Mouse (Mus musculus) MEL-GATA-1-ER (cell line): ENCODE results near the gene Otud4.
A peak's percentile ranks its signal among the peaks of the same experiment; 100 is the strongest.
"Not testable (repeated sequence)": the region's sequence is repeated elsewhere in the genome, so short reads cannot be mapped to it uniquely, and the experiment has no call there.

Experiments
- DNase-seq: peaks from one replicate; pipeline ENCODE4 v3.0.0-alpha.2; 2012; ENCODE audit warnings: low read depth; ENCODE audit errors: extremely low read depth

The Otud4 gene

DNA sequence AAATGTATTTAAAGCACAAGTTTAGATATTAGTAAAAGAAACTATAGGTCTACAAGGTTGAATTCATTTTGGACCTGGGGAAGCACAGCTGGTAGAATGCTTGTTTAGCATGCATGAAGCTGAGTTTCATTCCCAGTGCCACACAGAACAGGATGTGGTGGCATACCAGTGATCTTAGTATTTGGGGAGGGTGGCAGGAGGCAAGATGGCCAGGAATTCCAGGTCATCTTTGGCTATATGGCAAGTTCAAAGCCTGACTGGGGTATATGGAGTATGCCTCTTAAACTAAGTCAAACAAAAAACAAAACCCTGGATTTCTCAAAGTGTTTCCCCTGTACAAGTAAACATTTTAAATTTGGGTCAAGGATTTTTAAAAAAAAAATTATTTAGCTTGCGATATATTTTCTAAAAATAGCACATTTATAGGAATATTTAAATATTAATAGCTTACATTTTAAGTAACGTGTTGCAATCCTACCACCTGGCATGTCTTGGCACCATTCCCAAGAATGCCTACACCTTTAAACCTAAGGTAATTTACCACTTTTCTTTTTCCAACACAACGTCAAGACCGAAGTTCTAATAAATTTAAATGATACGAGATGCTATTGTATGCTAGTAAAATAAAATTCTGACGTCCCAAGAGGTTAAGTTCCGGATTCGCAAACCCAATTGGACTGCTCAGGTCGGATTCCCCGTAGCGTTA lies 1.3 kb upstream of the Otud4 start:
- no peak for DNase-seq

DNA sequence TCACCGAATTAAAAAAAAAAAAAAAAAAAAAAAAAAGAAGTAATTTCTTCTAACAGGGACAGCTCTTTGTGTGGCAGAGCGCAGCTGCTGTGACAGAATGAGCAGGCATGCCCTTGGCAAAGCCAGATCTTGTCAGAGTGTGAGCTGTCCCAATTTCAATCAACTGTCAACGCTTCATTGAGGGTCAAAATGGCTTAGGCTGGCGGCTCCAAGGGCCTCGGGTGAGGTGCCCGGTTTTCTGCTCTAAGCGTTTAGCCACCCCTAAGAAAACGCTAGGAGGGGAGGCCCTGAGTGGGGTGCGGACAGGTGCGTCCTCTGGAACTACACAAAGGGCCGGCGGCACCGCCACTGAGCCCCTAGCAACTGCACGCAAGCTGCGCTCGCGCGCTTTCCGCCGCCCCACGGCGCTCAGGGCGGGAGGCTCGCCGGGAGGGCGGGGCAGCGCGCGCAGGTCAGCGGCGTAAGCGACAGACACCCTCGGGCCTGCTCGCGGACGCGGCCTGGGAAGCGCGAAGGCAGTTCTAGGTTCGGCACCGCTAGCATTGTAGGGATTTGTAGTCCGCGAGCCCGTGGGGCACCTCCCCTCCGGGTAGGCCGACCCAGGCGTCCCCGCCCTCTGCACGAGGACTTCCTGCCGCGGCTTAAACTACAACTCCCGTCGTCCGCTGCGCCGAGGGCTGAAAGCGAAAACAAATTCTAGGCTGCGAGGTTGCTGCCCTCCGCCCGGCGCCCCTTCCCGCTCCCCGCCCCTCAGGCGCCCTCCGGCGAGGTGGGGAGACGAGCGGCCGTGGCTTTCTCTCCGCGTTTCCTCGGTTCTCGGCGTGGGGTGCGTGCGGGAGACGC lies 490 bp upstream of the Otud4 start:
- DNase-seq: peak; percentile 96

DNA sequence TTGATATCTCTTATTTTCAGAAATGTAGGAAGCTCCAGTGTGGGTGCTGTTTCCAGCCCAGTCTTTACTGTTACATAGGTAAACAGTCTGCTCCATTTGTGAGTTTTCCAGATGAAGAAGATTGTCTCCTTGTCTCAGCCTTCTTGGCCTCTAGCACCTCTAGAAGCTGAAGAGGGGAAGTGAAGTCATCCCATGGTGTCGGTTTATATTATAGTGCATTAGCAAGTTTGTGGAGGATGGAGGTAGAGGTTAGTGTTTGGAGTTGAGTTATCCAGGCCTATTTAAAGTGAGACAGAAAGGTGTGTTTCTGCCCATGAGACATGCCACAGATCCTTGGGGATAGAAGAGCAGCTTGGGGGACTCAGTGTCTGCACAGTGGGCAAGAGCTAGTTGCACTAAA lies 1.7 kb downstream of the Otud4 start:
- DNase-seq: no peak

- DNase-seq: no peak
Observed at GRCm38 (mm10) chr8:79649569-79649968, 10.2 kb downstream of the Otud4 start.

DNA sequence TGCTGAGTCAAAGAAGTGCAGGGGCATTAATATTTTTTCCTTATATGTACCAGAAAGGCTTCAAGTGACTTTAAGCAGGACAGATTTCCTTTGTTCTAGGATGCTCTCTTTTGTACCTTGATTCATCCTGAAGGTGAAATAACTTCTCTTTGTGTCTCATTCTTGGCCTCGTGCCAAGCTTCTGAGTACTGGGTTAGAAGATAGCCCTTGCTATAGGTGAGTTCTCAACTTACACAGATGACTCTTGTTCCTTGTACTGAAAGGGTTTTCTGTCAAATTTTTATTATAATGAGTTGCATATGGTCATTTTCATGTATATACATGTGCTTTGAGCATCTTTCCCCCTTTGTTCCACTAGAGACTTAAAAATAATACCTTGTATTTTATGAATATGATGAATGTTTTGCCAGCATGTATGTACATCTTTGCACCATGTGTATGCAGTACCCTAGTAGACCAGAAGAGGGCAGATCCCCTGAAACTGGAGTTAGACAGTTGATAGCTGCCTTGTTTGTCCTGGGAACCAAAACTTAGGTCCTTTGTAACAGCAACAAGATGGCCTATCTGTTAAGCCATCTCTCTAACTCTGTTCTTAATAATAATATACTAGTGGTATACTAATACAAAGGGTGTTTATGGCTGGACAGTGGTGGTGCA lies 10.9 kb downstream of the Otud4 start:
- peak; percentile 56 for DNase-seq

DNA sequence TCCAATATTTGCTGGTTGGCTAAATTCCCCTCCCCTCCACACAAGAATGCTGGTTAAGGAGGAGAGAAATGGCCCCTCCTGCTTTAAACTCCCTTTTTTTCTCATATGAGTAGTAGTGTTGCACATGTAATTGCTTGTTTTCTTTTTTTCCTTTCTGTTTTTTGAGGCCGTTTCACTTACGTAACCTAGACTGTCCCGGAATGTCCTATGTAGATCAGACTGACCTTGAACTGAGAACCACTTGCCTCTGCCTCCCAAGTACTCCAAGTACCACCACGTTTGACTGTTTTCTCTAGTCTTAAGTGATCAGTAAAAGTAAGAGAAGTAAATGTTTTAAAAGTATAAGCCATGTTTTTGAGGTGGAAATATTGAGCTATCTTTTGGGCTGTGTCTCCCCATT lies 14.3 kb downstream of the Otud4 start:
- no peak for DNase-seq

GRCm38 (mm10) chr8:79658715-79659114 lies 19.3 kb downstream of the Otud4 start:
- not testable (repeated sequence) for DNase-seq

DNA sequence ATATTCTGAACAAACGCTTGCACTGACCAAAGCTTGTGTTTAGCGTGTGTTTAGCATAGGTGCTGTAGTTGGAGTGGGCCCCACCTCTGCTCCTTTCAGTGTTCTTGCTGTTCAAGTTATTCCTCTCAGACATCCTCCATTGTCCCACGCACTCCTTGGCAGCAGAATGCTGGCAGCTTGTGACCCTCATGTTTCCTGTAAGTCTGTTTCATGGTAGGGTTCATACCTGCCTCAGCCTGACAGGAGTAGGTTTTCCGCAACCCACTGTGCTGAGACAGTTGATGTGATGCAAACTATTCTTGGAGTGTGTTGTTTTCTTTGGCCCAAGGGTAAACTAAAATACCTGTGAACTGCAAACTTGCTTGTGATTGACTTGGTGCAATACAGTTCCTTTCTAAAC lies 37.0 kb downstream of the Otud4 start:
- DNase-seq: no peak

DNA sequence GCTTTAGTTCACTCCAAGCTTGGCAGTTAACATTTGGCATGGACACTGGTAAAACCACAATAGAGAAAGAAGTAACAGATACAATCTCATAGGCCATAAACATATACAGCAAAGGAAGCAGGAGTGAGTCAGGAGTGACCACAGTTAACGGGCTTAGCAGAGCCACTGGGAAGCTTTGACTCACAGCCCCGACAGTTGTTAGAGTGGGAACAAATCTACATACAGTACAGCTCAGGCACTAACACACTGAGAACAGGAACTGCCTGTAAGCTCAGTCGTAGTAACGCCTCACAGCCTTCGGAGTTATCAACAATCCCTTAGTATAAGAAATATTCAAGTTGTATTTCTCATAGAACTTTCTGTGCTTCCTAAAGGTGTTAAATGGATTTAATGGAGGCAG lies 39.6 kb downstream of the Otud4 start:
- peak; percentile 56 for DNase-seq

DNA sequence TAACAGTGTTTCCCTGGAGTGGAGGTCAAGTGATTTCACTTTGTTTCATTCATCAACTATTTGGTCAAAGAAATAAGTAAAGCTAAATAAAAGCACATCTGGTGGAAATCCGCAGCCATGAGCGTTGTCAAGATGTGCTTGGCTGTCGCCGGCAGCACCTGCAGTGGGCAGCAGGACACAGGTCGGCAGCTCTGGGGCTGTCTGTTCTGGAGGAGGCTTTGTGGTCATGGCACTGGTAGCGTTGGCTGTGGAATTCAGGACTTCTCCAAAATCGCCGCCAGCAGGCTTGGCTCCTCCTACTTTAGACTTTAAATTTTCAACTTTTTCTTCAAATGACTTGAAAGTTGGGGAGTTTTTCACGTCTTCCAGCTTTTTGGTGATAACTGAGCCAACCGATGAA lies 40.7 kb downstream of the Otud4 start:
- peak; percentile 6 for DNase-seq

- peak; percentile 37 for DNase-seq
Observed at GRCm38 (mm10) chr8:79680555-79680954, 41.1 kb downstream of the Otud4 start.

- DNase-seq: peak; percentile 14
Observed at GRCm38 (mm10) chr8:79680965-79681364, 41.5 kb downstream of the Otud4 start.

DNA sequence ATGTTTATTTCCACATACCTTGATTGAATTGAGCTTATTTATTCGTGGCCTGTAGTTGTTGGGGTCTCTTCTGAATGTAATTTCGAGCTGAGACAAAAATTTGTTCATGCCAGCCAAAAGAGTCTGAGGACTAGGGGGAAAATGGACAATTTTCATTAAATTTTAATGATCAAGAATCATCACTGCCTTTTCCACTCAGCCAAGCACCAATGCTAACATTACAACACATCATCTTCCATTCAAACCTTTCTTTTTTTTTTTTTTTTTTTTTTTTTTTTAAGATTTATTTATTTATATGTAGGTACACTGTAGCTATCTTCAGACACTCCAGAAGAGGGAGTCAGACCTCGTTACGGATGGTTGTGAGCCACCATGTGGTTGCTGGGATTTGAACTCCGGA lies 46.5 kb downstream of the Otud4 start:
- DNase-seq: not testable (repeated sequence)

DNA sequence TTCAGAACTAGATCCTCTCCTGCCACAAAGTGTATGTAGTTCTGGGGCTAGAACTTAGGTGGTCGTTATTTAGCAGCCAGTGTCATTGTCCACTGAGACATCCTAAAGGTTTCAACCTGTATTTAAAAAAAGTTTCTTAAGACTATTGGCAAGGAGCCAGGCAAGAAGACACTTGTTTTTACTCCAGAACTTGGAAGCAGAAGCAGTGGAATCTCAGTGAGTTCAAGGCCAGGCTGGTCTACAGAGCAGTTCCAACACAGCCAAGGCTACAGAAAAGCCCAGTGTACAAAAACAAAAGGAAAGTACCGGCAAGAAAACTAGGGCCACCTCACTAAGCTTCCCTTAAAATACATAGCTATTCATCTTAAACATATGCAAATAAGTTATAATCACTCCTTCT lies 53.1 kb downstream of the Otud4 start:
- no peak for DNase-seq

- no peak for DNase-seq
Observed at GRCm38 (mm10) chr8:79706687-79707086, 67.3 kb downstream of the Otud4 start.

GRCm38 (mm10) chr8:79711064-79711961 lies 71.9 kb downstream of the Otud4 start, which contains the start of the genes Abce1 and Anapc10:
Gene Abce1, minus strand, starts transcription at chr8:79711740.
Gene Anapc10, plus strand, starts transcription at chr8:79711820.
- peak; percentile 94 for DNase-seq

DNA sequence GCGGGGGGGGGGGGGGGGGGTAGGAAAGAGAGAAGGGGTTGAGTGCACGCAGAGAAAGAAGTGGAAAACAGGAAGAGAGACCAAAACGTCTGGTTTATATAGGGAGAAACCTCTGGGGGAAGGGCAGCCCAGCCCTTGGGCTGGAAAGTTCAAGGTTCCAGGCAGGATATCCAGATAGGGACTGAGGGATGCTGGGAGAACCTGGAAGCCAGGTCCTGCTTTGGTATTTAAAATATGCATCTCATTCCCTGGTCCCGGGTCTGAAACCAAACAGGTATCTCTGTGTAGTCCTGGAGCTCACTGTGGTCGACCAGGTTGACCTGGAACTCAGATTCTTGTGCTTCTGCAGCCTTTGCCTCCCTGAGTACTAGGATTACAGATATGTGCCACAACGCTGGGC lies 73.3 kb downstream of the Otud4 start:
- no peak for DNase-seq

GRCm38 (mm10) chr8:79721537-79721936 lies 82.1 kb downstream of the Otud4 start:
- no peak for DNase-seq

DNA sequence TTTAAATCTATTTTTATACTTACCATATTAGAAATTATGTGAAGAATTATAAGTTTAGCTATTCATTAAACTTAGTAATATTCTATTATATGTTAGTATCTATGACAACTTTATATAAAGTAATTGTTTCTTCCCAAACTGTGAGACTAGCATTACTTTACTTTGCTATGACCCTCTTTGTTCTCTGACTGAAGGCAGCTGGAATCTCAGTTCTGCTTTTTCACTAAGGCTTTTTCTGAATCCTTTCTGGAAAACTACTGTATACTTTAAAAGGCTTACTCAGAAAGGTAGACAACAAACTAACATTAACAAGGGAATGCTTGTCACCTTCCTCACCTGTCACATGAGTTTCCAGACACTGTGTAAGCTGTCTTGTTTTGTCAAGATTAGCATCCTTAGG lies 83.9 kb downstream of the Otud4 start:
- DNase-seq: no peak

DNA sequence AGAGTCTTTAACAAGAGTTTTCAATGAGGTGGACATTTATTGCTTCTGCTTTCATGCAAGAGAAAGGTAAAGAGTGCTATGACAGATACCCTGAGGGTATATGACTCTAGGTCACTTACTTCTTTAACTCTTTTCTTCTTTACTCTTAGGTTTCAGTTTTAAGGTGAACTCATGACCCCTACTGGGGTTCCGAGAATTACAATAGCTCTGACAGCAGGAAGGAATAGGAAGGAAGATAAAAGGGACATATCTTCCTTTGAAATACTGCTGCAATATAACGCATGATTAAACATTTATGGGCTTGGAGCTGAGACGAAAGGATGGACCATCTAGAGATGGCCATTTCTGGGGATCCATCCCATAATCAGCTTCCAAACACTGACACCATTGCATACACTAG lies 85.2 kb downstream of the Otud4 start:
- peak; percentile 39 for DNase-seq
